Mouse (Mus musculus) left cerebral cortex, adult 18-20 months (tissue): ENCODE results near the gene Asb6. TPM values are rescaled to one million over a fixed set of nuclear protein-coding genes. Genes with fewer than 3 reads are reported as not detected.

ENCODE experiments used
- DNase-seq, 2 experiments: peaks; one replicate each; pipeline ENCODE4 v3.0.0; 2021 to 2022; ENCODE audit warnings: low spot score in 2 of 2, mixed read lengths in 1 of 2
- total RNA-seq, 2 experiments: library from RNA; stranded (reverse); gene quantifications; 2 replicates each; pipeline ENCODE4 v1.2.3; 2021

Asb6 gene
- total RNA-seq, 2 experiments from 2014 or later, result 41.0 to 43.1 TPM

DNA sequence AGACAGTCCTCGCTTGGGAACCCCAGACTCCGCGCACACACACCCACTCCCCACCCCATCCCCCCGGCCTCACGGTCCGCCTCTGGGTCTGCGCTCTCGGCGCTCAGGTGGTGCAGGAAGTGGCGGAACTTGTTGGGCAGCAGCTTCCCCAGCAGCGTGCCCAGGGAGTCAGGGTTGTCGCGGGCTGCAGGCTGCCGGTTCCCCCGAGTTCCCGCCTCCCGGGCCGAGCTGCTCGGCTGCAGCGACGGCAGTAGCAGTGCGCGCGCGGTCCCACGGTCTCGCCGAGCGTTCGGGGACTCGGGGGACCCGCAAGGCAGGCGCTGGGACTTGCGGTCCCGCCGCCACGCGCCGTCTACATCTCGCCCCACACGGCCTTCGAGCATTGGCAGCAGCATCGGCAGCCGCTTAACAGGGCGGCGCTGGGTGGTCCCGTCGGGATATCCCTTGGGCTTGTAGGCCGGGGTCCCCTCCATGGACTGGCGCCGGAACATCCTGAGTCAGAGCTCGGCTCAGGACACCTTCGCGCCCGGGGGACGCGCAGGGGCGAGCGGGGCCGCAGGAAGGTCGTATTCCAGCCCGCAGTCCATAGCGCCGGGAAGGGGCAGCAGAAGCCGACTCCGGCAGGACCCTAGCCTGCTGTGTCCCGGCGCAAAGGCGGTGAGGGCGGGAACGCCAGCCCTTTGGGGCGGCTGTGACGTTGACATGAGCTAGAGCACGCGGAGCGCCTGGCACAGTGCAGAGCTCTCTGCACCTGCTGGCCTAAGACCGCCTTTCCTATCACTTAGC is 28.9 kb downstream of the Asb6 start:
- peak; percentile 33 to 40 for DNase-seq

DNA sequence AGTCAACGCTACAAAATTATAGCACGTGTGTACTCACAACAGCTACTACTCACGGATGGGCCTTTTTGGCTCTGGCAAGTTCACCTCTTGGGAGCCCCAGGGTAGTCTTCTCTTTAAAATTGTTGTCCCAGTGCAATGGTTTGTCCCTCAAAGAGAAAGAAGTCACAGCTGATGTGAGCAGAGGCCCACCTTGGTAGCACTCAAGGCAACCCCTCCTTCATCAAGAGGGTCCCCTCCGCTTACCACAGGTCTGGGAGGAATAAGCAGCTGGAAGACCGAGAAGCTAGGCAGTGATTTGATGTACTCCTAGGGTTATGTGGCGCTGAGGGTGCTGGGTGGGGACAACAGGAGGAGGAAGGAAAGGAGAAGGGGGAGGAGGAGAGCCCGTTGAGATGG is 29.5 kb downstream of the Asb6 start:
- no peak for DNase-seq

DNA sequence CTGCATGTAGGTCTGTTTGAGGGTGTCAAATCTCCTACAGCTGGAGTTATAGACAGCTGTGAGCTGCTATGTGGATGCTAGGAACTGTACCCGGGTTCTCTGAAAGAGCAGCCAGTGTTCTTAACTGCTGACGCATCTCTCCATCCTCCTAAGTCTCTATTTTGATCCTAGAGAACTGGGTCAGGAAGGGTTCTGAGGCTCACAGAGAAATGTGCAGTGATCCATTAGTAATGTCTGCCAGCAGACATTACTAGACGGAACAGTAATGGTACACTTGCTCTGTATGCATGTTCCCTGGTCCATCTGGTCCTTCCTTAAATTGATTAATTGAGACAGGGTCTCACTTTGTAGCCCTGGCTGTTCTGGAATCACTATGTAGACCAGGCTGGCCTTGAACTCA is 30.7 kb downstream of the Asb6 start:
- no peak for DNase-seq

DNA sequence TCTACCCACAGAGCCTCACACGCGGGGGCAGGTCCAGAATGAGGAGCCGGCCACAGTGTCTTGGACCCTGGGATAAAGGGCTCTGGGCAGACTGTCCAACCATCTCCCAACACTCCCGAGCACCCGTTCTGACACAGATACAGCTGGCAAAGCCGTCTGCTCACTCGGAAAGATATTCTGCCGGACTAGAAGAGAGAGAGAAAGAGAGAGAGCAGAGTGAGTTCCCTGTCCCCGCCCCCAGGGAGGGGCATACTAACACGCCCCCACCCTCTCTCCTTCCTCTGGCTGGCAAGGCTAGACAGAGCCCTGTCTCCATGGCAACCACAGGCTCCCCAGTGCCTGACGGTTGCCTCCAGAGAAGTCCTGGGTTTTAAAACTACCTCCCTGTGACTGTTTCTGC is 33.8 kb downstream of the Asb6 start:
- peak; percentile 87 to 89 for DNase-seq

DNA sequence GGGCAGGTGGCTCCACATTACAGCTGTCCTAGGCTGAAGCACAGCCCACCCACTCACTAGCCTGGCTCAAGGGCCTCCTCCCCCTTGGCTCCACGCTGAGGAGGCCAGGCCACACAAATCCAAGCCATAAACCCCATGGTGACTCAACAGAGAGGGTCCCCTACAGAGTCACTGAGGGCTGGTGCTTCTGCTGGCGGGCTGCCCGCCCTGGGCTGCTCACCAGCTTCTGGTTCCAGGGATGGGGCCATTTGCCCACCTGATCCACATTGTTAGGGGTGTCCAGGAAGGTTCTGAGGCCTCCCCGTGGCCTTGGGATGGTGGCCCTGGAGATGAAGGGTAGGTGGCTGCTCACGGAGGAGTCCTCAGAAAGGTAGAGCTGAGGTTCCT is 34.3 kb downstream of the Asb6 start:
- DNase-seq, result no peak

DNA sequence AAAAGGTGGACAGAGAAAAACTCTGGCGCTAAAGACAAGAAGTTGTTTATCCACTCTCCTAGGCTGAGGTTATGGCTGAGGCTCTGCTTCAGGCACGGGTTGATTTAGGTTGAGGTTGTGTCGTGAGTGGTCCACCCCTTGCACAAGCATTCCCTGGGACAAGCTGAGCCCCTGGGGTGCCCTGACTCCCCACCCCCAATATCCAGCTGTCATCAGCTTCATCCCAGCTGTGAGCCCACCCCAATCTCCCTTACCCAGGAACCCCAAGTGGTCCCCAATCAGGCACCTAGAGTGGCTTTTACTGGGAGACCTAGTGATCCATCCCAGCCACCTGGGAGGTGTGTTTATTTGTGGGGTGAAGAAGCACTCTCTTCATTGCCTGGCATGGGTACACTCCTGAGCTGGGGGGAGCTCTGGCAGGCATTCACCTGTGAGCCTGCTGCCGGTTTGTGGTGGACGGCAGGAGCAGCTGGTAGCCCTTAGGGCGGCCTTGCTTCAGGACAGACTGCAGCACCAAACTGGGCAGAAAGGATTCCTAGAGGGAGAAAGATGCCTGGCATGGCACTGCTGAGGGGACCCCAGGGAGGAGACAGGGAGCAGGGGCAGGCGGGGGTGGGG is 34.8 kb downstream of the Asb6 start:
- no peak for DNase-seq

DNA sequence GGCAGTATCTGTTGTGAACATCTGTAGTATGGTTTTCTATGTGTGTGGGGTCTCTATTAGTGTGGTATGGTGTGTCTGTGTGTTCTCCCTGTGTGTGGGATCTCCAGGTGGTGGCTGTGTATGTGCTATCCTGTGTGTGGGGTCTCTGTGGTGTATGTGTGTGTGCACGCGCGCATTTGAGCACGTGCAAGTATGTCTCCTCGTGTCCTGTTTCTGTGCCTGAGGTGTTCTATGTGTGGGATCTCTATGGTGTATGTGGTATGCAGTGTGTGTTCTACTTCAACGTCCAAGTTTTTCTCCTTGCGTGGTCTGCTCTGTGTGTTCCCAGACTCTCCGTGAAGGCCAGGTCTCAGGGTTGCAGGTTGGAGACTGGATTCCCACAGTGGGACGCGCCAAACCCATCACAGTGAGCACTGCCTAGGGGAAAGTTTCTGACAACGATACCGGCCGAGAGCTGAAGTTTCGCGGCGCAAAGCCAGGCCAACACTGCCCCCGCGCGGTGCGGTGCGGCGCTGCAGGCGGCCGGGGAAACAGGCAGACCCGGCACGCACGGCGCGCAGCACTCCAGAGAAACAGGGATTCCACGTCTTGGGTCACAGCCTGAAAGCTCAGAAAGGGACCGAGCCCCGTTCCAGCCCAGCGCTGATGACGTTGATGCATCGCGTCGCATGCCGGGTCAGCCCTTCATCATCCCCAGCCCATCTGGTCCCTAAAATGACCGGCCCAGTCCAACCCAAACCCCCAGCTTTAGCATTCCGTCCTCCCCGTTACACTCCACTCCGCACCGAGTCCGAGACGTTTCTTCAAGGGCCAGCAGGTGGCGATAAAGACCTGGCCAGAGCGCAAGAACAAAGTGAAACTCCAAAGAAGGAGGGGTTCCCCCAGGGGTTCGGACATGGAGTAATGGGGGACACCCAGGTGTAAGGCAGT is 35.7 kb downstream of the Asb6 start:
- peak; percentile 98 to 99 for DNase-seq

DNA sequence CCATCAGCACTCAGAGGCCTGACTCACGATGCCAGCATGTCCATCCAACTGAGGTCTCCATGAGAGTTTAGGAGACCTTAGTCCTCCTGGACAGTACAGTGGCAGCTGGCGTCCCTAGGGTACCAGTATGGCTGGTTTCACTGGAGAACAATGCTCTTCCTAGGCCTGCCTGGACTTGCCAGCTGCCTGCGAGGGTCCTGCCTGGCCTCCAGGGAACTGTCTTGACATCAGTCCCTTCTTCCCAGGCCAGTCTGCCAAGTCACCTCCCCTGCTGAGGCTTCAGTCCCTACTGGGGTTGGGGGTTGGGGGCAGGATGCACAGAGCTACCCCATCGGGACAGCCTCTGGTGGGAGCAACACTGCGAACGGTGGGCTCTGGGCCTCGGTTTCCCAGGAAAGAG is 38.1 kb downstream of the Asb6 start:
- DNase-seq, result no peak

DNA sequence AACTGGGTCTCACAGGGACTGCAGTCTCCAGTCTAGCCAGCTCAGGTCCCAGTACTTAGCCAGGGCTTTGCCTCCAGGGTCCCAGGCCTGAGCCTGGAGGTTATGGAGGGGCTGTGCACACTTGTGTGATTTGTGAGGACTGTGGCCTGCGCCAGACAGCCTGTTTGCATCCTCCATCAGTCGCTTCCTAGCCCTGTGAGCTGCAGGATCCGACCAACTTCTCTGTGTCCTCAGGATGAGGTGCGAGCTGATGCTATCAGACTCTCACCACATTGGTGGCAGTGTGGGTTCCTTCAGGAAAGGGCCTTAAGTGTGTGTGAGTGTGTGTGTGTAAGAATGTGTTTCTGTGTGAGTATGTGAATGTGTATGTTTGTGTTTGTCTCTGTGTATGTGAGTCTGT is 42.7 kb downstream of the Asb6 start:
- DNase-seq, result no peak

DNA sequence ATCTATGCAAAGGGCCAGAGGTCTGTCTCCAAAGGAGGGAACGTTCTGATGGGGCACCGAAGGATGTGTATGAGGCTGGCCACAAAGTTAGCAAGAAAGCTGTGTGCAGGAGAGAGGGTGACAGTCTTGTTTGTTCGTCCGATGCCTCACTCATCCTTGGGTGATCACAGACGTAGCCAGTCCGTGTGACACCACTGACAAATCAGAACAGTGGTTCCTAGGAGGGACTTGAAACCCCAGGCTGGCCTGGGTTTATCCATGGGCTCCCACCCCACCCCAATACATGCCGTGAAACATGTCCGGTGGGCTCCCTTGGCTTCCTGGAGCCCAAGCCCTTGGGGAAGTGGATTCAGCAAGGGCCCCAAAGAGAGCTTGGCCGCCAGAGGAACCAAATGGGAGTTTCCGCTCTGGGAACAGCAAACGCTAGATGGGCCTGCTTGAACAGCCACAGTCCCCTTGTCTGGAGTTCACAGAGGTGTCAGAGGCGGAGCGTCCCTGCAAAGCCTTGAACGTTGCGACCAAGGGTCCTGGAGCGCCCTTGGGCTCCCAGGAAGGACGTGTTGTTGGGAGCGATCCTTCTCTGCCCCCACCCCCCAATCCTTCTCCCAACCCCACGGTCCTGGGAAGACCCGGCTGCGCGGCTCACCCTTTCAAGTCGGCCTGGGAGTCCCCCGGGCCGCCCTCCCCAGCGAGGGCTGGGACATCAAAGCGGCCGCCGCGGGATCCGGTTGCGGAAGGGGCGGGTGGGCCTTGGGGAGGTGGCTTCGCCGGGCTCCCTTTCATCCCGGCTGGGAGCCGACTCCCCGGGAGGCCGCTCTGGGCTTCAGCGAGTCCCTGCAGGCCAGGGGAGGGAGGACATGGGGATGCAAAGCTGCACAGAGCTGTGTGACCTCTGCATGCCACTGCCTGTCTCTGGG is 45.8 kb downstream of the Asb6 start:
- no peak for DNase-seq

DNA sequence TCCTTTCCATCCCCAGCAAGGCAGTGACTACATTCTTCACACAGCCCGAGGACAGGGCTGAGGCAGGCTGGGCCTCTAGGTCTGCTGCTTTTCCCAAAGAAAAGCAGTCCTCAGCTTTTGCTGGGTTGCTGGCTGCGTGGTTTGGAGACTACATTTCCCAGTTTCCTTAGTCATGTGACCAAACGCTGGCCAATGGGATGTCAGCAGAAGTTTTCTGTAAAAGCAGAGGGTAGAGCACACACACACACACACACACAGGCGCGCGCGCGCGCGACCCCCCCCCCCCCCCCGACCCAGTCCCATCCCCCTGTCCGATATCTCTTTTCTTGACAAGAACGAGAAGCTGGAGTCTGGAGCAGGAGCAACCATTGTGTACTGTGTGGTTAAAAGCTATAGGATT is 46.8 kb downstream of the Asb6 start:
- DNase-seq, result peak; percentile 71 to 79

DNA sequence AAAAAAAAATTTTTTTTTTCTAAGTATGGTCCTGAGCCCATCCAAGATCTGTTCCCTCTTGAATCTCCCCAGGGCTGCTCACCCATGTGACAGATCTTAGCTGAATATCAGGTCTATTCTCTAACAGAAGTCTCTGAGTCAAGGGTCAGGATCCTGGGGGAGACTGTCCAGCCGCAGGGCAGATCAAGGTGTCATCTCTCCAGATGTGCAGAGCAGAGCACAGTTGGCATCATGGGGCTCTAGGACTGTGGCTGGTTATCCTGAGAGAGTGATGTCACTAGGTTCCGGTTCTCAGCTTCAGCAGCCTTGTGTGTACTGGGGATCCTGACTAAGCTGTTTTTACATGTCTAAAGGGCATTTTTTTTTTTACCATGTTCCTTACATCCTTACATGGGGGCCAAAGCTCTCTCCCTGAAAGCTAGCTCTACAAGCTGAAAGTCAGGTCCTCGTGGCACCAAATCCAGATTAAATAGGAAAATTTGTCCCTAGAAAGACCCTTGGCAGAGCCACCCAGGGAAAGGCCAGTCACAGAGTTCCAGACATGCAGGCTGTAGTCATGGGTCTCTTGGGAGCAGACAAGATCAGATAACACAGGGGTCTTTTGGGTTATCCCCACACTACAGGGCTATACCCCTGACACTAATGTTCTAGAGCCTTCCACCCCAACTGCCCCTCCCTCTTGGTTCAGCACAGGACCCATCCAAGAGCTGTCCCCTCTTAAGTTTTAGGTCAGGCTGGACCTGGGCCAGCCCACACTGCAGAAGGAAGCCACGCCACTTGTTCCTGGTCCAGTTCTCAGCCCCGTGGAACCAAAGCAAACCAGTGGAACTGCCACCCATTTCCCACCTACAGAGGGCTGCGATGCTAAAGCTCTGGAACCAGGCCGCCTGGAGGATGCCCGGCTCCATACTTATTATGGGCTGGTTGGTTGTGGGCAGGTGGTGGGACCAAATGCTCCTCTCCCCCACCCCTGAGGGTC is 47.5 kb downstream of the Asb6 start:
- DNase-seq, result no peak

DNA sequence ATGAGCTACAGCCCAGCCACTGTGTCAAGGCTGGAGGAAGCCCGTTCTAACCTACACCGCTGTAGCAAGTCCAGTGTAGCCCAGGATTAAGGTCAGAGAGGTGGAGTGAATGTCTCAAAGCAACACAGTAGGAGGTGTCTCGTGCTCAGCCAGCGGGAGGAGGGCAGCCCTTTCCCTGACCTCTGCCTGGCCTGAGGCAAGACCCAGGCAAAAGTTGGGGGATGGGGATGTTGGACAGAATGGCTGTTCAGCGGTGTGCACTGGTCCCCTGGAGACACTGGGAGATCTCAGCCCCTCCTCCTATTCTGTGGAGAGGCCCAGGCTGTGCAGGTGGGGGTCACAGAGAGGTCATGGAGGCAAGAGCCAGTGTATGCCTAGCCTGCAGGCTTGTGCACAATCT is 50.9 kb downstream of the Asb6 start:
- no peak for DNase-seq

DNA sequence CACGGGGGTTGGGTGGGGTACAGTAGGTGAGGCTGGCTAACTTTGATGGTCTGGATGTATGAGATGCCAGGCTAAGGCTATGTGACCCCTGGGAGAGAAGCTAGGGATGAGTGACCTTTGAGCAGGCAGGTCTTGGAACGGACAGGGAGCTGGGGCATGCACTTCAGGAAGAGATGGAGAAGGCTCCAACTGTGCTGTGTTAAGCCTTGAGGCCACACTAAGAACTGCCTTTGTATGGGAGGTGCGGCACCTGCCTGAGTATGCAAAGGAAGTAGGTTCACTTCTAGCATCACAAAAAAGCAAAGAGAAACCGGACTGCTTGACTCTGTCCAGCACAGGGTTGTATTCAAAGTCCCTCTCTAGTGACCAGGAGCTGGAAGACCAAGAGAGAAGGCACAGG is 51.9 kb downstream of the Asb6 start:
- no peak for DNase-seq

DNA sequence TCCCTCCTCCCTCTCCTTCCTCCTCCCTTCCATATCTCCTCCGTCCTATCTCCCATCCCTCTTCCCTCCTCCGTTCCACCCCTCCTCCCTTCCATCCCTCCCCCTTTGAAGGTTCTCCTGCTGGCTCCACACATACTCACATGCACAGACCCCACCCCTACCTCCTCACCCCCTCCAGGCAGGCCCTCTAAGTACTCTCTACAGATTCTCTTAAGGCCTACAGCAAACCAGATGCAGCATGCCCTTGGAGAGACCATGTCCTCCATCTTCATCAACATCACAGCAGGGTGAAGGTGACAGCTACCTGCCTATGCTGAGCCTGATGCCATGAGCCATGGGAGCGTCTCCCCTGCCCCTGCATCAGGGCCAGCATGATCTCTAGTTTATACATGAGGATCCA is 52.9 kb downstream of the Asb6 start:
- no peak for DNase-seq

DNA sequence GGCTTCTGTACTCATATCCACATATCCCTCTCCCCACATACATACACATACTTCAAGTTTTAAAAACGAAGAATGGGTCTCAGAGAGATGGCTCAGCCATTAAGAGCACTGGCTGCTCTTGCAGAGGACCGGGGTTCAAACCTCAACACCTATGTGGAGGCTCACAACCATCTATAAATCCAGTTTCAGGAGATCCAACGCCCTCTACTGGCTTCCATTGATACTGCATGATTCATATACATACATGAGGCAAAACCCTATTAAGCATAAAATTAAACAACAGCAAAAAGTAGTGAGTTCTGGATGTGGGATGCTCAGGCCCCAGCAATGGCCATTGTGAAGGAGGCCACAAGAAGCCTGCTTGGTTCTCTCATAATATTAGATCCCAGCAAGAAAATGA is 54.2 kb downstream of the Asb6 start:
- DNase-seq, result no peak

DNA sequence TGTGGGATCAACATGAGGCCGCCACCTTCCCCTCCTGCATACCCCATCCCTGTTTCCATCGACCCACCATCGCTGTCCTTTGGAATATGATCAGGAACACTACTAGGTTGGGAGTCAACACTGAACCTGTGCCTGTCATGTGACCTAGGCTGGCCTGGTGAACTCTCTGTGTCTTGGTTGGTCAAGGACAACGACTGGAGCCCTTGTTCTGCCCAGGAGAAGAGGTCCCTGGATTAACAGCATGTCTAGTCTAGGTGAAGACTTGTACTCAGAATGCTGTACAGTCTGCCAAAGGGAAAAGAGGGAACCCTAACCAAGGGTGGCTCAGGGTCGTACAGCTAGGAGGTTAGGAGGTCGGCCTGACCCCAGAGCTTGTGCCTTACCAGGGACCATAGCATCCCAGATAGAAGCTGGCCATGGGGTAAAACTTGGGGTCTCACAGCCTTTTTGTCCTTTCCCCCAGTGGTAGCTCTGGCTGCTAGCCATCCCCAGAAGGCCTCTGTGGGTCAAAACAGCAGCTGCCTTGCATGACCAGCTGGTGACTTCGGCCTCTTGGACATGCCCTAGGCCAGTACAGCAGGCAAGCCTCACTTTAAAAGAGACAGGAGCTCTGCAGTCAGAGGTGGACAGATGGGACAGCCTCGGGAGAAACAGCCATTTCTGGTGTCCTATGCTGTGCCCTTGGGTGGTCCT is 56.7 kb downstream of the Asb6 start:
- DNase-seq, result no peak
